7 mouse cellular contexts compared by ENCODE assay signal in the genomic region with DNA sequence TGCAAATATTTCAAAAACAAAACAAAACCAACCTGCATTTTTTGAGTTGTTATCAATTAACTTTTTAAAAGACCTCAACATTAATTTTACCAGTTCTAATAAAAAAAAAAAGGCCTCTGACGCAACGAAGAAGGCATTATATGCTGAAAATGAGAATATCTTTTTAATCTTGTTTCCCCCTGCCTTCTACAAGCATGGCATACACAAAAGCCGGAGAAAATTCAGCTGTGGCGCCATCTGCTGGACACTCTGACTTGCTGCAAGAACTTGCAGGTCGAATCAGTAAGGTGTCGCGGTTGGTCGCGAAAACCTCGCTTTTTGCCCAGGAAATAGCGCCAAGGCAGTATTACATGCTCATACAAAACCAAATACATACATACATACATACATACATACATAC. TPM values are rescaled to one million over a fixed set of nuclear protein-coding genes. Genes with fewer than 3 reads are reported as not detected.
A peak's percentile ranks its signal among the peaks of the same experiment; 100 is the strongest.
DNase-seq lines count a peak whose midpoint lies in the region; ATAC-seq and TF ChIP-seq lines count a peak whose summit lies in the region.

No protein-coding gene starts in this region.

- 3% methylated on average over 11 of the region's 11 CpGs for WGBS in intestine, embryonic 14.5 days
- WGBS in midbrain, embryonic 11.5 days: 3% methylated on average over 11 of the region's 11 CpGs
- under 1% methylated on average over 11 of the region's 11 CpGs for WGBS in small intestine, adult 2 months

- intact Hi-C loops in left cerebral cortex, postnatal 4 days (cut with DNase I): loop anchor here (2.0 kb wide), 1 partner anchor 41 kb away; a partner anchor contains a TSS

- H3K4me1 ChIP-seq in intestine, embryonic 14.5 days (replicated peaks; ENCODE audit: control insufficient read depth, insufficient read depth, low read length): peaks cover 20% of the 10 kb centered on the region
- peaks cover 46% of the 10 kb centered on the region for H3K4me1 ChIP-seq in midbrain, embryonic 11.5 days (ENCODE audit: control insufficient read depth, insufficient read depth, low read length)
- H3K4me1 ChIP-seq in small intestine, adult 2 months (ENCODE audit: control insufficient read depth, insufficient read depth, insufficient read length, low read length): peaks cover 10% of the 10 kb centered on the region; the same call in 1 of the 2 replicates

- DNase-seq in adipocyte (ENCODE audit: low spot score): peak; percentile 96
- peak; percentile 91 for DNase-seq in gastrocnemius, postnatal 10 days
- DNase-seq in intestine, embryonic 14.5 days (ENCODE audit: low spot score): peak; percentile 93
- DNase-seq in left cerebral cortex, postnatal 4 days: peak; percentile 93
- peak; percentile 98 for DNase-seq in midbrain, embryonic 11.5 days (ENCODE audit: low spot score, missing footprints)

- peak overlapping the region; percentile 67; the same call in 1 of the 2 replicates for H3K9ac ChIP-seq in intestine, embryonic 14.5 days (ENCODE audit: low read length)
- no peak overlapping the region; the same call in 1 of the 2 replicates for H3K9ac ChIP-seq in midbrain, embryonic 11.5 days (ENCODE audit: low read length)

- peak overlapping the region; percentile 41; the same call in 1 of the 2 replicates for H3K4me3 ChIP-seq in intestine, embryonic 14.5 days (ENCODE audit: low read depth, low read length)
- H3K4me3 ChIP-seq in midbrain, embryonic 11.5 days (ENCODE audit: low read depth, low read length): no peak overlapping the region
- H3K4me3 ChIP-seq in small intestine, adult 2 months (ENCODE audit: low read depth, low read length): no peak overlapping the region

- H3K36me3 ChIP-seq in intestine, embryonic 14.5 days (ENCODE audit: control insufficient read depth, insufficient read depth, low read length): no peaks in the 10 kb centered on the region
- no peaks in the 10 kb centered on the region; the same call in 1 of the 2 replicates for H3K36me3 ChIP-seq in midbrain, embryonic 11.5 days (ENCODE audit: control insufficient read depth, insufficient read depth, low read length)
- no peaks in the 10 kb centered on the region for H3K36me3 ChIP-seq in small intestine, adult 2 months (ENCODE audit: control insufficient read depth, insufficient read depth, low read length)

- H3K27me3 ChIP-seq in intestine, embryonic 14.5 days (replicated peaks; ENCODE audit: control insufficient read depth, insufficient read depth, low read length): no peaks in the 10 kb centered on the region
- no peaks in the 10 kb centered on the region for H3K27me3 ChIP-seq in midbrain, embryonic 11.5 days (ENCODE audit: control insufficient read depth, insufficient read depth, low read length)
- no peaks in the 10 kb centered on the region for H3K27me3 ChIP-seq in small intestine, adult 2 months (ENCODE audit: control insufficient read depth, insufficient read depth, low read length)

- TF ChIP-seq POLR2A in small intestine, adult 2 months (IDR thresholded peaks at IDR 0.05; ENCODE audit: low read depth, low read length): no peak

- peak overlapping the region; percentile 96; the same call in 1 of the 2 replicates for H3K27ac ChIP-seq in intestine, embryonic 14.5 days (ENCODE audit: low read depth)
- peak overlapping the region; percentile 67; the same call in 1 of the 2 replicates for H3K27ac ChIP-seq in midbrain, embryonic 11.5 days (ENCODE audit: low read depth, low read length)
- H3K27ac ChIP-seq in small intestine, adult 2 months (ENCODE audit: insufficient read depth, low read depth, low read length): no peak overlapping the region

- no peaks in the 10 kb centered on the region for H3K9me3 ChIP-seq in intestine, embryonic 14.5 days (ENCODE audit: control insufficient read depth, low read length)
- no peaks in the 10 kb centered on the region for H3K9me3 ChIP-seq in midbrain, embryonic 11.5 days (ENCODE audit: control insufficient read depth, low read length)

- ATAC-seq in common myeloid progenitor, adult 5-6 weeks (replicated peaks; ENCODE audit: low read depth, poor library complexity, severe bottlenecking): peak; percentile 70
- no peak for ATAC-seq in intestine, embryonic 14.5 days (replicated peaks; ENCODE audit: low FRiP score, low TSS enrichment, low read depth)
- ATAC-seq in midbrain, embryonic 11.5 days (ENCODE audit: low FRiP score): no peak

- TF ChIP-seq CTCF in small intestine, adult 2 months (IDR thresholded peaks at IDR 0.05; ENCODE audit: extremely low read depth, insufficient read length, insufficient replicate concordance, low read depth, low read length): peak; percentile 88; the same call in 1 of the 2 replicates

- H3K4me2 ChIP-seq in intestine, embryonic 14.5 days (ENCODE audit: low read length): peak overlapping the region; percentile 81
- H3K4me2 ChIP-seq in midbrain, embryonic 11.5 days: peak overlapping the region; percentile 53

RNA-seq across cellular contexts. Expression of a gene that starts 35.8 kb away (rescaled TPM):
- total RNA-seq in common myeloid progenitor, adult 5-6 weeks (2017): 41.0 and 61.3 TPM in 2 replicates
- total RNA-seq in gastrocnemius, postnatal 10 days (2021): 10 to 100 TPM; 31.9 to 39.8 TPM
- 269 and 276 TPM in 2 replicates for polyA plus RNA-seq in intestine, embryonic 14.5 days (2014; fragmentation: Nextera tagmentation; extraction: Ambion mirVana)
- 100 to 1,000 TPM; 548 to 589 TPM for total RNA-seq in left cerebral cortex, postnatal 4 days (2021)
- 102 and 106 TPM in 2 replicates for polyA plus RNA-seq in midbrain, embryonic 11.5 days (2014; fragmentation: Nextera tagmentation; extraction: Ambion mirVana)
- polyA plus RNA-seq in small intestine, adult 2 months (2012; rRNA removed): 252 and 382 TPM in 2 replicates

RNA-seq across cellular contexts. Expression of a gene that starts 40.4 kb away (rescaled TPM):
- total RNA-seq in common myeloid progenitor, adult 5-6 weeks (2017): 25.4 and 32.0 TPM in 2 replicates
- total RNA-seq in gastrocnemius, postnatal 10 days (2021): 100 to 1,000 TPM; 171 to 195 TPM
- polyA plus RNA-seq in intestine, embryonic 14.5 days (2014; fragmentation: Nextera tagmentation; extraction: Ambion mirVana): 1,282 and 1,437 TPM in 2 replicates
- total RNA-seq in left cerebral cortex, postnatal 4 days (2021): 1,000 to 10,000 TPM; 8,276 to 8,744 TPM
- polyA plus RNA-seq in midbrain, embryonic 11.5 days (2014; fragmentation: Nextera tagmentation; extraction: Ambion mirVana): 7,669 and 8,043 TPM in 2 replicates
- polyA plus RNA-seq in small intestine, adult 2 months (2012; rRNA removed): 99.6 and 116 TPM in 2 replicates

RNA-seq across cellular contexts. Expression of a gene that starts 40.5 kb away (rescaled TPM):
- 1.9 and 18.7 TPM in 2 replicates for total RNA-seq in common myeloid progenitor, adult 5-6 weeks (2017)
- total RNA-seq in gastrocnemius, postnatal 10 days (2021): not detected
- not detected in 2 replicates for polyA plus RNA-seq in intestine, embryonic 14.5 days (2014; fragmentation: Nextera tagmentation; extraction: Ambion mirVana)
- total RNA-seq in left cerebral cortex, postnatal 4 days (2021): not detected
- polyA plus RNA-seq in midbrain, embryonic 11.5 days (2014; fragmentation: Nextera tagmentation; extraction: Ambion mirVana): not detected in 2 replicates
- polyA plus RNA-seq in small intestine, adult 2 months (2012; rRNA removed): 1.2 and 23.9 TPM in 2 replicates

RNA-seq across cellular contexts. Expression of a gene that starts 59.5 kb away (rescaled TPM):
- total RNA-seq in common myeloid progenitor, adult 5-6 weeks (2017): 776 and 824 TPM in 2 replicates
- total RNA-seq in gastrocnemius, postnatal 10 days (2021): 100 to 1,000 TPM; 188 to 204 TPM
- polyA plus RNA-seq in intestine, embryonic 14.5 days (2014; fragmentation: Nextera tagmentation; extraction: Ambion mirVana): 1,667 and 1,776 TPM in 2 replicates
- 1,000 to 10,000 TPM; 1,107 to 1,135 TPM for total RNA-seq in left cerebral cortex, postnatal 4 days (2021)
- 2,214 and 2,255 TPM in 2 replicates for polyA plus RNA-seq in midbrain, embryonic 11.5 days (2014; fragmentation: Nextera tagmentation; extraction: Ambion mirVana)
- polyA plus RNA-seq in small intestine, adult 2 months (2012; rRNA removed): 455 and 523 TPM in 2 replicates

Comparison
In these comparisons a context has a peak if more than half of its experiments do, and no peak if none do; other contexts are left out.
1. RNA of a gene that starts 40.4 kb away (total RNA-seq): 8,276 to 8,744 TPM in left cerebral cortex, postnatal 4 days; 171 to 195 TPM in gastrocnemius, postnatal 10 days and 25.4 to 32.0 TPM in common myeloid progenitor, adult 5-6 weeks; every median in the first group is over 10 times any median in the second.
2. Peak in every context shown above with its lines, with median percentiles within 50 percentile points of each other: DNase-seq.